Mouse (Mus musculus): ENCODE results near the gene Dock4.

- TF ChIP-seq GABPA (IDR thresholded peaks at IDR 0.05; ENCODE audit: insufficient replicate concordance, low read depth, low read length) (no peak), CTCF (conservative IDR thresholded peaks at IDR 0.05 in 1 of 2, IDR thresholded peaks at IDR 0.05 in 1 of 2; ENCODE audit: low read depth in 2 of 2, low read length in 2 of 2) (no peak), USF1 (IDR thresholded peaks at IDR 0.05; ENCODE audit: low read depth, low read length) (no peak), HCFC1 (IDR thresholded peaks at IDR 0.05; ENCODE audit: low read depth, low read length) (no peak)
Measured at GRCm38 (mm10) chr12:40889534-40889933, 443.8 kb downstream of the Dock4 start.

All from CH12.LX (cell line).